Mouse (Mus musculus) heart, adult 2 months (tissue): ENCODE data around the gene Map4k4.

ENCODE experiments used
- CTCF ChIP-seq: fragments of 200-600 bp; IDR thresholded peaks from 2 replicates; pipeline ENCODE4 v1.8.1; 2022; ENCODE audit warnings: antibody characterized with exemption, mild to moderate bottlenecking, moderate library complexity
- EP300 ChIP-seq: fragments of 200-500 bp; IDR thresholded peaks from 2 replicates; pipeline ENCODE4 v1.6.1; 2011; ENCODE audit warnings: low read depth, low read length, control low read depth; ENCODE audit not compliant: insufficient read depth

GRCm38 (mm10) chr1:40012696-40013095 is 112.0 kb downstream of the Map4k4 start:
- TF ChIP-seq CTCF: no peak
- TF ChIP-seq EP300: no peak
